Mouse (Mus musculus) heart, embryonic 14.5 days (tissue): ENCODE data around the gene Cnot6l. TPM values are rescaled to one million over a fixed set of nuclear protein-coding genes. Genes with fewer than 3 reads are reported as not detected.

ENCODE experiments used
- ATAC-seq: fragments of 200-750 bp; cut with Nextera tagmentation; 2 replicates; pipeline ENCODE4 v1.8.0; 2017; ENCODE audit warnings: low read depth, moderate TSS enrichment; ENCODE audit not compliant: insufficient number of reproducible peaks, insufficient read depth, low FRiP score
- H3K27ac ChIP-seq, 2 experiments: fragments of 200-500 bp in 1 of 2; fragments of 300-500 bp in 1 of 2; sonication (generic) in 1 of 2; replicated peaks in 1 of 2; 2 replicates each; pipeline ENCODE4 v1.5.1; 2012 to 2014; ENCODE audit warnings: low read depth in 2 of 2, low read length in 2 of 2, control low read depth in 1 of 2, mild to moderate bottlenecking in 1 of 2, mixed read lengths in 1 of 2; ENCODE audit not compliant: control insufficient read depth in 1 of 2, insufficient read depth in 1 of 2
- H3K27me3 ChIP-seq: fragments of 300-500 bp; sonication (generic); 2 replicates; pipeline ENCODE4 v1.6.1; 2014; ENCODE audit warnings: mild to moderate bottlenecking, low read length, control low read depth; ENCODE audit not compliant: control insufficient read depth, insufficient read depth
- H3K36me3 ChIP-seq: fragments of 300-500 bp; sonication (generic); 2 replicates; pipeline ENCODE4 v1.6.1; 2014; ENCODE audit warnings: mild to moderate bottlenecking, control low read depth, low read length, mixed read lengths; ENCODE audit not compliant: control insufficient read depth, insufficient read depth
- H3K4me1 ChIP-seq, 2 experiments: fragments of 200-500 bp in 1 of 2; fragments of 300-500 bp in 1 of 2; sonication (generic) in 1 of 2; 2 replicates each; pipeline ENCODE4 v1.6.1; 2012 to 2014; ENCODE audit warnings: low read length in 2 of 2, control low read depth in 1 of 2, mixed read lengths in 1 of 2; ENCODE audit not compliant: control insufficient read depth in 2 of 2, insufficient read depth in 2 of 2
- H3K4me2 ChIP-seq: fragments of 300-500 bp; sonication (generic); 2 replicates; pipeline ENCODE4 v1.6.1; 2014; ENCODE audit warnings: mild to moderate bottlenecking, low read length
- H3K4me3 ChIP-seq, 2 experiments: fragments of 200-500 bp in 1 of 2; fragments of 300-500 bp in 1 of 2; sonication (generic) in 1 of 2; 2 replicates each; pipeline ENCODE4 v1.5.1; 2012 to 2014; ENCODE audit warnings: low read length in 2 of 2, mild to moderate bottlenecking in 2 of 2, control low read depth in 1 of 2, low read depth in 1 of 2, moderate library complexity in 1 of 2; ENCODE audit not compliant: control insufficient read depth in 1 of 2, insufficient read depth in 1 of 2
- H3K9ac ChIP-seq: fragments of 300-500 bp; sonication (generic); 2 replicates; pipeline ENCODE4 v1.6.1; 2014; ENCODE audit warnings: mild to moderate bottlenecking, low read length
- H3K9me3 ChIP-seq: fragments of 300-500 bp; sonication (generic); 2 replicates; pipeline ENCODE4 v1.6.1; 2016; ENCODE audit warnings: low read length, control low read depth; ENCODE audit not compliant: control insufficient read depth
- WGBS: fragments of 180-500 bp; shearing (Covaris S2); extraction: QIAGEN DNeasy Blood & Tissue Kit; methylation state at CpG from one replicate; pipeline ENCODE4 v1.1.7; 2014; 5-methylcytosine and 5-hydroxymethylcytosine counted together
- polyA plus RNA-seq: library from polyadenylated mRNA; unstranded; fragments of >200 nt; fragmentation: Nextera tagmentation; extraction: Ambion mirVana; gene quantifications from 2 replicates; pipeline ENCODE4 v1.2.1, GENCODE M21; 2014

Cnot6l gene
- polyA plus RNA-seq, 1 experiment from 2014 or later, result 23.9 TPM

GRCm38 (mm10) chr5:96085324-96085723 lies 78.6 kb downstream of the Cnot6l start:
- Histone ChIP-seq H3K36me3 (peaks cover 30% of the 10 kb centered on the region), H3K4me3 (no peak overlapping the region), H3K4me1 (no peaks in the 10 kb centered on the region), H3K4me2 (no peak overlapping the region), H3K9me3 (no peaks in the 10 kb centered on the region), H3K9ac (no peak overlapping the region), H3K27ac (no peak overlapping the region), H3K27me3 (no peaks in the 10 kb centered on the region)
- no peak for ATAC-seq

- 76% methylated on average over 1 of the region's 1 CpGs for WGBS
- Histone ChIP-seq H3K4me3 (no peak overlapping the region), H3K4me1 (no peaks in the 10 kb centered on the region), H3K4me2 (no peak overlapping the region), H3K9ac (no peak overlapping the region), H3K27me3 (no peaks in the 10 kb centered on the region), H3K9me3 (no peaks in the 10 kb centered on the region), H3K36me3 (peaks cover 51% of the 10 kb centered on the region), H3K27ac (no peak overlapping the region)
- no peak for ATAC-seq
Measured at GRCm38 (mm10) chr5:96079026-96079425, 84.9 kb downstream of the Cnot6l start.

GRCm38 (mm10) chr5:96065591-96065990 lies 98.4 kb downstream of the Cnot6l start:
- no peak overlapping the region for H3K9ac ChIP-seq
- H3K4me1 ChIP-seq, result no peaks in the 10 kb centered on the region
- H3K27ac ChIP-seq, result no peak overlapping the region
- no peak overlapping the region for H3K4me2 ChIP-seq
- H3K36me3 ChIP-seq, result 0 out of 2 replicates have a peak, but pooled peaks cover 3% of the 10 kb centered on the region
- ATAC-seq, result no peak
- no peaks in the 10 kb centered on the region for H3K27me3 ChIP-seq
- no peaks in the 10 kb centered on the region for H3K9me3 ChIP-seq
- no peak overlapping the region for H3K4me3 ChIP-seq

- Histone ChIP-seq H3K27me3 (no peaks in the 10 kb centered on the region), H3K4me2 (no peak overlapping the region), H3K9ac (no peak overlapping the region), H3K4me1 (0 out of 4 replicates have a peak, but pooled peaks cover 0 to 4% of the 10 kb centered on the region in 2 experiments), H3K36me3 (no peaks in the 10 kb centered on the region), H3K9me3 (no peaks in the 10 kb centered on the region), H3K4me3 (no peak overlapping the region), H3K27ac (no peak overlapping the region)
- no peak for ATAC-seq
- WGBS, result 46% methylated on average over 3 of the region's 3 CpGs
Measured at GRCm38 (mm10) chr5:96042492-96042891, 121.5 kb downstream of the Cnot6l start.

- Histone ChIP-seq H3K4me2 (no peak overlapping the region), H3K27me3 (no peaks in the 10 kb centered on the region), H3K9ac (no peak overlapping the region), H3K4me3 (no peak overlapping the region), H3K9me3 (no peaks in the 10 kb centered on the region), H3K4me1 (0 out of 4 replicates have a peak, but pooled peaks cover 0 to 4% of the 10 kb centered on the region in 2 experiments), H3K36me3 (no peaks in the 10 kb centered on the region), H3K27ac (no peak overlapping the region)
- WGBS, result 32% methylated on average over 7 of the region's 7 CpGs
- ATAC-seq, result no peak
Measured at GRCm38 (mm10) chr5:96041507-96042104, 122.4 kb downstream of the Cnot6l start.

GRCm38 (mm10) chr5:96039188-96039840 lies 124.7 kb downstream of the Cnot6l start:
- Histone ChIP-seq H3K4me3 (no peak overlapping the region), H3K36me3 (no peaks in the 10 kb centered on the region), H3K4me2 (no peak overlapping the region), H3K27me3 (no peaks in the 10 kb centered on the region), H3K9ac (no peak overlapping the region), H3K4me1 (0 out of 4 replicates have a peak, but pooled peaks cover 0 to 4% of the 10 kb centered on the region in 2 experiments), H3K9me3 (no peaks in the 10 kb centered on the region), H3K27ac (no peak overlapping the region)
- ATAC-seq, result no peak
- 85% methylated on average over 5 of the region's 5 CpGs for WGBS

GRCm38 (mm10) chr5:96037684-96038121 lies 126.3 kb downstream of the Cnot6l start:
- no peak overlapping the region for H3K9ac ChIP-seq
- WGBS, result 33% methylated on average over 8 of the region's 8 CpGs
- no peak overlapping the region for H3K4me3 ChIP-seq
- H3K9me3 ChIP-seq, result no peaks in the 10 kb centered on the region
- H3K4me2 ChIP-seq, result peak overlapping the region; percentile 16; the same call in 1 of the 2 replicates
- H3K4me1 ChIP-seq, result 0 out of 4 replicates have a peak, but pooled peaks cover 0 to 4% of the 10 kb centered on the region in 2 experiments
- ATAC-seq, result no peak
- H3K27ac ChIP-seq, result no peak overlapping the region
- no peaks in the 10 kb centered on the region for H3K27me3 ChIP-seq
- H3K36me3 ChIP-seq, result no peaks in the 10 kb centered on the region
